Mouse (Mus musculus): ENCODE data around the gene Cdkl5.

Gene Cdkl5

DNA sequence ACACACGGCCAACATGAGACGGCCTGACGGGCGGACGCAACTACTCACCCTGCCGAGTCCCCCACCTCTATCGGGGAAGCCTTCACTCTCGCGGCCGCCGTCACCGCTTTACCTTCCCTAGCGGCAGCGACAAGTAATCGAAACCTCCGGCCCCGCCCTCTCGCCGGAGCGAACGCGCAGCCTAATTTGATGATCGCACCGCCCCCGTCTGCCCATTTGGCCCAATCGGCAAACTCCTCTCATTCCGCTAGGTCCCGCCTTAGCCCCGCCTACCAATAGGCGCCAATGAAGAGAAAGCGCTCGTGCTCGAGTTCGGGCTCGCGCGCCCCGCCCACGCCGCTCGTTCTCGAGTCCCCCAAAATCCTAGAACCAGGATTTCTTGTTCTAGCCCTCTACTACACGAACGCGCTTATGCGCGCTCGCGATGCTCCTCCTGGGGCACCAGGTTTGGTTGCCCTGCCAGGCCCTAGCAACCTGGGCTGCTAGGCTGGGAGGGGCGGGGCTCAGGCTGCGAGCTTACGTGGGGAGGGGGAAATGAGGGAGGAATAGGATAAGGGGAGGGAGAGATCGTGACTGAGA, at the start of gene Cdkl5:
Gene Cdkl5 (minus strand): TSS at position 162 of the 579 bp plus-strand sequence.
- peak; percentile 90 to 95 for DNase-seq (ENCODE audit: low spot score in 2 of 2)

GRCm38 (mm10) chrX:161033235-161033803, 38.8 kb upstream of the Cdkl5 start:
- DNase-seq (ENCODE audit: low spot score in 2 of 2): peak; percentile 3 to 19

DNA sequence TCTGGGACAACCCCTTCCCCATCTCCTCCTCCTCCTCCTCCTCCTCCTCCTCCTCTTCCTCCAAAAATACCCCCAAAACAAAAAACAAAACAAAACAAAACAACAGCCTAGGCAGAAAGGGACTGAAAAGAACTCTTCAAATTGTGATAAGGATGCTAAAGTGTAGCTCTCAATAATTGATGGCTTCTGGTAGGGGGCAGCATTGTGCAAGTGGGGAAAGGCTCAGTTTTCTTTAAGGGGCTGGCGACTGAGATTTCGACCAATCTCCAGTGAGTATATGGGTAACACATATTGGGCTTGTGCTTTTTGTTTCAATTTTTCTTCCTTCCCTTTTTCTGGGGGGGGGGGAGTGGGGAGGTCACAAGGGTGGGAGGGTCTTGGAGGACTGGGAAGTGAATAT, 37.9 kb upstream of the Cdkl5 start:
- DNase-seq (ENCODE audit: low spot score in 2 of 2): no peak

DNA sequence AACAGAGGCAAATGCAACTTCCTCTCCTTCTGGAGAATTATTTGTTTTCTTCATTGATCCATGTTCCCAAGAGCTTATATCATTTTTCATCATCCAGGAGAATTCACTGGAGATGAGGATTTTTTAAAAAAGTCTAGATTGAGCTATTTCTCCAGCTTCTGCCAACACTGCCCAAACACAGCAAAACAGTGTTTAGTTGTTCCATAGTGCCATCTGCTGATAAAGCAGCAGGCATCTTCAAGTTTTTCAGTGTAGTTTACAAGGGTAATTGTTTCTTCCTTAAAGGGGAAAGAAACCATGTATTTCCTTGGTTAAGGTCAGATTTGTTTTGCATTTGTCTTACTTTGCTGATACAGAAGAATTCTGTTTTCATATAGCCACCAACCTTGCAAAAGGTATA, 35.7 kb upstream of the Cdkl5 start:
- no peak for DNase-seq (ENCODE audit: low spot score in 2 of 2)

- no peak for DNase-seq (ENCODE audit: low spot score in 2 of 2)
These were observed 30.0 kb upstream of the Cdkl5 start for GRCm38 (mm10) chrX:161024475-161024874.

- no peak for DNase-seq (ENCODE audit: low spot score in 2 of 2)
These were observed 27.0 kb upstream of the Cdkl5 start for GRCm38 (mm10) chrX:161021548-161021947.

DNA sequence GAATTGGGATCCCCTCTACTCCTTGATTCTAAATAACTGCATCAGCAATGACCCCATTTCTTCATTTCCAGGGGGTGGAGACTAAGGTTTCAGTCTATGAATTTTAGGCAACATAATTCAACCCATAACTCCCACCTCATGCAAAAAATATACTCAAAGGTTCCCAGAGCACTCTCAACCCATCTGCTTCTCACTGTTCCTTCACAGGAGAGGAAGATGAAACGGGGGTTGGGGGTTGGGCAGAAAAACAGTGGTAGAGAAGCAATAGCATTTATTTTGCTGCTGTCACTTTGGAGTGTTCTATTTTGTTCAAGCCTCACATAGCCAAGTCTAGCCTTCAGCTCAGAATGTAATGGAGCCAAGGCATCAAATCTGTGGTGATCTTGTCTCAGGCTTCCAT, 23.7 kb upstream of the Cdkl5 start:
- DNase-seq (ENCODE audit: low spot score in 2 of 2): no peak

- no peak for DNase-seq (ENCODE audit: low spot score in 2 of 2)
These were observed 11.8 kb upstream of the Cdkl5 start for GRCm38 (mm10) chrX:161006272-161006671.

GRCm38 (mm10) chrX:160996051-160996450, 1.5 kb upstream of the Cdkl5 start:
- no peak for DNase-seq (ENCODE audit: low spot score in 2 of 2)

GRCm38 (mm10) chrX:160995131-160995667, 695 bp upstream of the Cdkl5 start:
- peak; percentile 8 to 13 for DNase-seq (ENCODE audit: low spot score in 2 of 2)

- DNase-seq (ENCODE audit: low spot score in 2 of 2): peak in 1 of 2 experiments; percentile 1
These were observed 560 bp downstream of the Cdkl5 start for GRCm38 (mm10) chrX:160993749-160994539.

- DNase-seq (ENCODE audit: low spot score in 2 of 2): no peak
These were observed 1.8 kb downstream of the Cdkl5 start for GRCm38 (mm10) chrX:160992703-160993102.

- DNase-seq (ENCODE audit: low spot score in 2 of 2): peak; percentile 0 to 2
These were observed 4.2 kb downstream of the Cdkl5 start for GRCm38 (mm10) chrX:160990276-160990675.

DNA sequence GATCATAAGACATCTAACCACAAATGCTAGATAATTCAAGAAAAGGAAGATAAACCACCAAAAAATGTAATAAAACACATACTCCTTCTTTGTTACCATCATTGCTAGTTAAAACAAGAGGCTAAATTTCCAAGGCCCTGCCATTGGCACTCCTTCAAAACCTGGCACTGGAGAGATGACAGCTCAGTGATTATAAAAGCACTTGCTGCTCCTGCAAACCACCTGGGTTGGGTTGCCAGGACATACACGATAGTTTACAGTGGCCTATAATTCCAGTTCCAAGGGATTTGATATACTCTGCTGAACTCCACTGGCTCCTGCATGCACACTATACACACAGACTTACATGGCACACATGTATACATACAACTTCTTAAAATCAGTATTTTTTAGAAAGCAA, 16.6 kb downstream of the Cdkl5 start:
- no peak for DNase-seq (ENCODE audit: low spot score in 2 of 2)

- no peak for DNase-seq (ENCODE audit: low spot score in 2 of 2)
These were observed 22.4 kb downstream of the Cdkl5 start for GRCm38 (mm10) chrX:160971991-160972545.

DNA sequence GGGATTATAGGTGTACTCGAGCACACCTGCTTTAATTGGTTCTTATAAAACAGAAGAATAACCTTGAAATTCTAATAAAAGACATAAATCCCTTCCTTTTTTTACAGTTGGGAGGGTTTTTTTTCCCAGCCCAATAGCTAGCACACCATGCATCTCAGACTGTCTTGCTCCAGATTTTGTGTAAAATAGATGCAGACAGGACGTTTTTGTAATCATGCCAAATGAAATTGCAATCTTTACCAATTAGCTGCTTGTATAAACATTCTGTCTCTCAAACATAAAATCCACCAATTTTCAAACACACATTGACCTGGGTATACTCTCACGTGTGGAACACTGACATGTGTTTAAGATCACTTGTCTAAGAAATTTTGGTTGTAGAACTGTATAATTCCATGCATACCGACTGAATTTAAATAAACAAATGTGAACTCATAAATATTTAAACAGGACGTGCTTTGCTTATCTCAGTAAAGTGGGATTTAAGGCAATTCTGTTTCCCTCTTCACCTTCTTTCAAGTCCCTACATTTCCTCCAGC, 35.8 kb downstream of the Cdkl5 start:
- no peak for DNase-seq (ENCODE audit: low spot score in 2 of 2)

- no peak for DNase-seq (ENCODE audit: low spot score in 2 of 2)
These were observed 44.9 kb downstream of the Cdkl5 start for GRCm38 (mm10) chrX:160949583-160949982.

DNA sequence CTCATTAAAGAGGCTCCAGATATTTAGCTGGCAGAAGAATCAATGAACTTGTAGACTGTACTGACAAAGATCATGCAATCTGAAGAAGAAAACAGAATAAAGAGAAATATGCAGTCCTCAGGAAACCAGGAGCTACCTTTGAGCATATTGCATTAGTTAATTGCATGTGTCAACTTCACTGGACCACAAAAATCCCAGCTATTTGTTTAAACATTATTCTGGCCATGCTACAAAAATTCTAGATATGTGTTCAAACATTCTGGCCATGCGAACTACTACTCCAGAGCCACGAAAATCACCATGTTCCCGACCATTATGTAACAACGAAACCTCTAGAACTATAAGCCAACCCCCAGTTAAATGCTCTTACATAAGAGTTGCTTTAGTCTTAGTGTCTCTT, 49.8 kb downstream of the Cdkl5 start:
- no peak for DNase-seq (ENCODE audit: low spot score in 2 of 2)

- peak in 1 of 2 experiments; percentile 7 for DNase-seq (ENCODE audit: low spot score in 2 of 2)
These were observed 59.0 kb downstream of the Cdkl5 start for GRCm38 (mm10) chrX:160935541-160935940.

- DNase-seq (ENCODE audit: low spot score in 2 of 2): no peak
These were observed 63.8 kb downstream of the Cdkl5 start for GRCm38 (mm10) chrX:160930656-160931055.

DNA sequence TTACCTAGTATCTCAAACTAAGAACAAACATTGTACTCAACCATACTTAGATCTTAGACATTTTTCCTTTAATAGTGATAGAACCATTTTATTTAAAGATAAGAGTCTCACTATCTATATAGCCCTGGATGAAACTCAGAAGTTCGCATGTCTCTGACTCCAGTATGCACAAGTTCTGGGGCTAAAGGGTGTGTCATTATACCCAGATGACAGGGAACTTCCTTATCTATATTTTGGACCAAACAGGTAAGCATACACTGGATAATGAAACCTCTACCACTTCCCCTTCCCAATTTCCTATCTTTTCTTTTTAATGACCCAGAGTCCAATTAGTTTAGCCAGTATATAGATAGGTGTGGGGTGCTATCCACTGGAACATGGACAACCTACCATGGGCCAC, 65.6 kb downstream of the Cdkl5 start:
- no peak for DNase-seq (ENCODE audit: low spot score in 2 of 2)

DNA sequence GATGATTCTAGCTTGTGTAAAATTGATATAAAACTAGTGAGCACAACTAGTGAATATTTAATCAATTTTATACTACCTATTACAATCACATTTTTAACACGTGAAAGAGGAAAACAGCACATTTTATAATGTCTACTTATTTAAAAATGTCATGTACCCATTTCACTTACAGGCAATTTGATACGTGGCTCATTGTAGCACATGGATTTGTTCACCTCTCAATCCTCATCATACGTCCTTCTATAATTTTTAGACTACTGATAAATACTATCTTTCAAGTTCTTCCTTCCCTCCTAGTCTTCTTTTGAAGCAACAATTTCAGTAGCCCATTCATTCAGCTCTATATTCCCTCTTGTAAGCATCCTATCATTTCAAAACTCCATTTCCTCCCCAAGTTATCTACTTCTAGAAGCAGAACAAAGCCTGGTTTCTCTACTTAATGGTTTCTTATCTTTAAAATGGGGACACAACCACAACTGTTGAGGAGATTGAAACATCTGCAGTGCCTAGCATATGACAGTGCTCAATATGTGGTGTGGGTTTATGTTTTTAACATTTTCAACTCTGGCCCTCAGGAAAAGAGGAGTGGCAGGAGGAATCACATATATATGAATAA, 75.4 kb downstream of the Cdkl5 start:
- no peak for DNase-seq (ENCODE audit: low spot score in 2 of 2)
